Mouse (Mus musculus) mammary gland, adult 2 months (tissue): ENCODE measurements around the gene Fnd3c2. TPM values are rescaled to one million over a fixed set of nuclear protein-coding genes. Genes with fewer than 3 reads are reported as not detected.

Experiments
- polyA plus RNA-seq: library from polyadenylated mRNA; depleted of rRNA; stranded (reverse); fragments of >200 nt; gene quantifications from 2 replicates; pipeline ENCODE4 v1.2.3, GENCODE M21; 2012; ENCODE audit warnings: low replicate concordance; rRNA removed

Gene Fnd3c2
- not detected in 2 replicates for polyA plus RNA-seq

GRCm38 (mm10) chrX:106255276-106255675, at the start of gene Fnd3c2:
TSS of gene Fnd3c2 (minus strand) at chrX:106255376.

GRCm38 (mm10) chrX:106221058-106221457, 34.1 kb downstream of the Fnd3c2 start, which contains the start of gene Taf9b:
TSS of gene Taf9b (minus strand) at chrX:106221158.

GRCm38 (mm10) chrX:106186713-106187649, 68.2 kb downstream of the Fnd3c2 start, which contains the start of gene Pgk1:
TSS of gene Pgk1 (plus strand) at chrX:106187100.

Other genes starting within 250 kb of the Fnd3c2 start
- 2.9 and 9.1 TPM in 2 replicates for gene Magt1, start 243.5 kb downstream of the Fnd3c2 start, polyA plus RNA-seq
- 94.6 and 306 TPM in 2 replicates for gene Cox7b, start 239.7 kb downstream of the Fnd3c2 start, polyA plus RNA-seq
- 1.7 and 4.5 TPM in 2 replicates for gene Atp7a, start 228.1 kb downstream of the Fnd3c2 start, polyA plus RNA-seq
- 0.93 and 1.1 TPM in 2 replicates for gene Tlr13, start 112.2 kb downstream of the Fnd3c2 start, polyA plus RNA-seq
- gene Pgk1, start 68.3 kb downstream of the Fnd3c2 start, polyA plus RNA-seq: 53.5 and 240 TPM in 2 replicates
- 3.4 and 8.8 TPM in 2 replicates for gene Taf9b, start 34.2 kb downstream of the Fnd3c2 start, polyA plus RNA-seq
- gene Fndc3c1, start 230.0 kb upstream of the Fnd3c2 start, polyA plus RNA-seq: 0.42 TPM in 1 of 2 replicates, not detected in the other